Mouse (Mus musculus) myocyte (in vitro differentiated cells): ENCODE results near the gene 4930449I24Rik.
"Not testable (repeated sequence)": the region's sequence is repeated elsewhere in the genome, so short reads cannot be mapped to it uniquely, and the experiment has no call there.

ENCODE experiments used
- CEBPB ChIP-seq: IDR thresholded peaks from 2 replicates; pipeline ENCODE4 v1.6.1; 2011; ENCODE audit warnings: mild to moderate bottlenecking, moderate library complexity; ENCODE audit not compliant: poor library complexity, insufficient read depth, severe bottlenecking
- E2F4 ChIP-seq: IDR thresholded peaks from one replicate; pipeline ENCODE4 v1.6.1; 2011; ENCODE audit warnings: mild to moderate bottlenecking, control low read depth, moderate library complexity; ENCODE audit not compliant: insufficient read depth
- MAX ChIP-seq: IDR thresholded peaks from one replicate; pipeline ENCODE4 v1.6.1; 2011; ENCODE audit warnings: low read depth, mild to moderate bottlenecking, control low read depth
- MYOD1 ChIP-seq, 3 experiments: IDR thresholded peaks; one replicate each; pipeline ENCODE4 v1.6.1; 2011; ENCODE audit warnings: control low read depth in 2 of 3, low read depth in 2 of 3, mild to moderate bottlenecking in 2 of 3, moderate library complexity in 1 of 3; ENCODE audit not compliant: insufficient read length in 2 of 3, control insufficient read depth in 1 of 3
- MYOG ChIP-seq, 3 experiments: IDR thresholded peaks; one replicate each; pipeline ENCODE4 v1.6.1; 2011; ENCODE audit warnings: control low read depth in 2 of 3, low read depth in 2 of 3, mild to moderate bottlenecking in 2 of 3; ENCODE audit not compliant: insufficient read length in 2 of 3, control insufficient read depth in 1 of 3, insufficient read depth in 1 of 3
- POLR2A ChIP-seq: IDR thresholded peaks from one replicate; pipeline ENCODE4 v1.6.1; 2011; ENCODE audit warnings: low read depth, mild to moderate bottlenecking, control low read depth, moderate library complexity; ENCODE audit not compliant: insufficient read length
- POLR2AphosphoS2 ChIP-seq: IDR thresholded peaks from one replicate; pipeline ENCODE4 v1.6.1; 2011; ENCODE audit warnings: low read depth, control low read depth; ENCODE audit not compliant: insufficient read length
- REST ChIP-seq: IDR thresholded peaks from one replicate; pipeline ENCODE4 v1.6.1; 2011; ENCODE audit warnings: mild to moderate bottlenecking, control low read depth, moderate library complexity; ENCODE audit not compliant: insufficient read depth, insufficient read length
- SRF ChIP-seq: IDR thresholded peaks from one replicate; pipeline ENCODE4 v1.6.1; 2011; ENCODE audit warnings: low read depth; ENCODE audit not compliant: control insufficient read depth, insufficient read length
- TCF12 ChIP-seq: IDR thresholded peaks from one replicate; pipeline ENCODE4 v1.6.1; 2011; ENCODE audit warnings: mild to moderate bottlenecking, control low read depth; ENCODE audit not compliant: poor library complexity, insufficient read depth, severe bottlenecking
- TCF3 ChIP-seq: IDR thresholded peaks from one replicate; pipeline ENCODE4 v1.6.1; 2011; ENCODE audit warnings: low read depth, control low read depth; ENCODE audit not compliant: insufficient read length
- USF1 ChIP-seq: IDR thresholded peaks from one replicate; pipeline ENCODE4 v1.6.1; 2011; ENCODE audit warnings: low read depth, mild to moderate bottlenecking, control low read depth, moderate library complexity

DNA sequence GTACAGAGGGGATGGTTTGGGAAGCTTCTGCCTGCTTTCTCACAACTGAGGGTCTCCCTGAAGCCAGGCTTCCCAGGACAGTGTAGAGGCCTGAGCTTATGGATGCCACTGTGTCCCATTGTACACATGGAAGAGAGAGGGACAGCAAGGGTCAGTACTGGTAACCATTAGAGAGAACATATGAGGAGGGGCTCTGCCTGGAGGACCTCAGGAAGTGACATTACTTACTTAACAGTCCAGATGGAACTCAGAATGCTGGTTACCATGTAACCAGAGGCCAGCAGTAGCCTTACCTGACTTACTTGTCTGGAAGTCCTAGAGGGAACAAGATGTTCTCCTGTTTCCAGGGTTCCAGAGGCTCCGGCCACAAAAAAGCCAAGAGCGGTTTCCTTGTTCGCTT, 35.1 kb downstream of the 4930449I24Rik start, which contains the start of gene Gm3409:
- TF ChIP-seq USF1; POLR2A; MYOG (IDR thresholded peaks at IDR 0.05; ENCODE audit: control insufficient read depth in 1 of 3, insufficient read depth in 1 of 3, insufficient read length in 2 of 3, low read depth in 2 of 3); MAX; REST; CEBPB; MYOD1 (IDR thresholded peaks at IDR 0.05; ENCODE audit: control insufficient read depth in 1 of 3, insufficient read length in 2 of 3, low read depth in 2 of 3); TCF12; POLR2AphosphoS2; SRF; E2F4; TCF3: not testable (repeated sequence)
